ENCODE assay signal across 8 mouse cellular contexts in the genomic region with DNA sequence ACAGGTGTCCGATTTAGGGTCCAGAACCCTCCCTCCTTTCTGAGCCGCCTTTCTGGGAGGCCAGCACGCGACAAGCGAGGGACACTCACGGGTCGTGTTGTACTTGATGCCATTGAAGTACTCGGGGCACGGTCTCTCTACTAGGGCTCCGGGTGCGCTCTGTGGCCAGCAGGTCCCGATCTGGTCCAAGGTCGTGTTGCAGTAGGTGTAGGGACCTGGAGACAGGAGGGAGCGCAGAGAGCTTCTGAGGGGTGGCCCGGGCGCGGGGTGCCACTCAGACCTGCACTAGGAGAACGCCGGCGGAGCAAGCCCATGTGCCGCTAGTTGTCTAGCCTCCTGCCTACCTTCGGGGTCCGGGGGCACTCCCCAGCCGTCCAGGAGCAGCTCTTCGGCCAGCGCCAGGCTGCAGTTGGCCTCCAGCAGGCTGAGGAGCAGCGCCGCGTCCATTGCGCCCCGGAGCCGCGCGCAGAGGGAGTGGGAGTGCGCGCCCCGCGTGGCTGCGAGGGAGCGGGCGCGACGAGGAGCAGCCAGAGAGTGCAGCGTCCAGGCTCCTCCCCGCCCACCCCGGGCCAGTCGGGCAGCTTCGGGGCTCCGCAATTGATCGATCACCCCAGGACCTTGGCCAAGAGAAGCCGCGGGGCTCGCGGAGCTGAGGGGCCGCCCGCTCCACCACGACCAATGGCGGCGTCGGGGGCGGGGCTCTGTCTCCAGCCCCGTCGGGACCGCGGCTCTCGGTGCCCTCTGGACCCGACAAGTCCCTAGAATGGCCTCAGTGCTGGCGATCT. TPM values are rescaled to one million over a fixed set of nuclear protein-coding genes. Genes with fewer than 3 reads are reported as not detected.
DNase-seq lines count a peak whose midpoint lies in the region; ATAC-seq and TF ChIP-seq lines count a peak whose summit lies in the region.

No protein-coding gene starts in this region.

- H3K4me3 ChIP-seq in embryonic fibroblast, embryonic 13.5 days (ENCODE audit: insufficient read depth, low read length) = peak overlapping the region; percentile 30; the same call in 1 of the 2 replicates
- peak overlapping the region; percentile 47 for H3K4me3 ChIP-seq in intestine, postnatal 0 days (ENCODE audit: low read depth, low read length)
- peak overlapping the region; percentile 47 for H3K4me3 ChIP-seq in liver, embryonic 16.5 days (ENCODE audit: low read depth, low read length)
- peak overlapping the region; percentile 51 for H3K4me3 ChIP-seq in stomach, embryonic 14.5 days (ENCODE audit: low read depth, low read length)

- TF ChIP-seq CTCF in embryonic fibroblast, embryonic 13.5 days (IDR thresholded peaks at IDR 0.05; ENCODE audit: borderline replicate concordance, insufficient read depth, low read length) = no peak
- TF ChIP-seq CTCF in intestine, postnatal 0 days (IDR thresholded peaks at IDR 0.05; ENCODE audit: low read depth) = 0 out of 2 replicates have a peak, but pooled peaks have one; percentile 4

- no peak overlapping the region for H3K27ac ChIP-seq in embryonic fibroblast, embryonic 13.5 days (ENCODE audit: insufficient read depth, low read length)
- no peak overlapping the region for H3K27ac ChIP-seq in intestine, postnatal 0 days (ENCODE audit: low read depth, low read length)
- H3K27ac ChIP-seq in liver, embryonic 16.5 days (ENCODE audit: low read length) = no peak overlapping the region
- no peak overlapping the region for H3K27ac ChIP-seq in stomach, embryonic 14.5 days (ENCODE audit: low read length)

- H3K4me2 ChIP-seq in intestine, postnatal 0 days (replicated peaks; ENCODE audit: low read depth) = peak overlapping the region; percentile 88
- H3K4me2 ChIP-seq in liver, embryonic 16.5 days (ENCODE audit: low read depth, low read length) = peak overlapping the region; percentile 63
- peak overlapping the region; percentile 85 for H3K4me2 ChIP-seq in stomach, embryonic 14.5 days (replicated peaks; ENCODE audit: low read depth, low read length)

- no peak for TF ChIP-seq POLR2A in embryonic fibroblast, embryonic 13.5 days (IDR thresholded peaks at IDR 0.05; ENCODE audit: low read depth, low read length)

- no peaks in the 10 kb centered on the region for H3K9me3 ChIP-seq in intestine, postnatal 0 days (ENCODE audit: control insufficient read depth)
- H3K9me3 ChIP-seq in liver, embryonic 16.5 days (replicated peaks; ENCODE audit: control insufficient read depth, low read length) = no peaks in the 10 kb centered on the region
- no peaks in the 10 kb centered on the region for H3K9me3 ChIP-seq in stomach, embryonic 14.5 days (ENCODE audit: control insufficient read depth, low read depth, low read length)

- WGBS in intestine, postnatal 0 days = 1% methylated on average over 67 of the region's 68 CpGs
- 2% methylated on average over 68 of the region's 68 CpGs for WGBS in liver, embryonic 16.5 days (ENCODE audit: insufficient replicate concordance)
- under 1% methylated on average over 60 of the region's 68 CpGs for WGBS in stomach, embryonic 14.5 days

- H3K27me3 ChIP-seq in intestine, postnatal 0 days (replicated peaks; ENCODE audit: control insufficient read depth, insufficient read depth, low read length) = peaks cover 46% of the 10 kb centered on the region
- peaks cover 35% of the 10 kb centered on the region for H3K27me3 ChIP-seq in liver, embryonic 16.5 days (ENCODE audit: control insufficient read depth, insufficient read depth, low read depth, low read length)
- H3K27me3 ChIP-seq in stomach, embryonic 14.5 days (ENCODE audit: control insufficient read depth, insufficient read depth, low read length) = peaks cover 37% of the 10 kb centered on the region

- no peak overlapping the region; the same call in 1 of the 2 replicates for H3K9ac ChIP-seq in intestine, postnatal 0 days (ENCODE audit: low read depth, low read length)
- H3K9ac ChIP-seq in liver, embryonic 16.5 days (ENCODE audit: low read depth, low read length) = no peak overlapping the region; the same call in 1 of the 2 replicates
- 0 out of 2 replicates have a peak overlapping the region, but pooled peaks have one; percentile 30 for H3K9ac ChIP-seq in stomach, embryonic 14.5 days (replicated peaks; ENCODE audit: low read depth, low read length)

- peak; percentile 31; the same call in 1 of the 2 replicates for ATAC-seq in intestine, postnatal 0 days
- peak; percentile 93 for ATAC-seq in liver, embryonic 16.5 days (ENCODE audit: low read depth)
- ATAC-seq in stomach, embryonic 14.5 days (ENCODE audit: insufficient number of reproducible peaks, insufficient read depth, low FRiP score, low read depth) = peak; percentile 33; the same call in 1 of the 2 replicates

- H3K4me1 ChIP-seq in embryonic fibroblast, embryonic 13.5 days (ENCODE audit: control insufficient read depth, insufficient read depth, low read length) = no peaks in the 10 kb centered on the region
- no peaks in the 10 kb centered on the region for H3K4me1 ChIP-seq in intestine, postnatal 0 days (replicated peaks; ENCODE audit: control insufficient read depth, insufficient read depth, low read length)
- no peaks in the 10 kb centered on the region for H3K4me1 ChIP-seq in liver, embryonic 16.5 days (ENCODE audit: control insufficient read depth, low read depth, low read length)
- H3K4me1 ChIP-seq in stomach, embryonic 14.5 days (ENCODE audit: control insufficient read depth, insufficient read depth, low read length) = peaks cover 7% of the 10 kb centered on the region; the same call in 1 of the 2 replicates

- no peaks in the 10 kb centered on the region for H3K36me3 ChIP-seq in intestine, postnatal 0 days (ENCODE audit: control insufficient read depth, insufficient read depth)
- H3K36me3 ChIP-seq in liver, embryonic 16.5 days (ENCODE audit: control insufficient read depth, insufficient read depth) = no peaks in the 10 kb centered on the region
- no peaks in the 10 kb centered on the region for H3K36me3 ChIP-seq in stomach, embryonic 14.5 days (ENCODE audit: control insufficient read depth, insufficient read depth, low read length)

- DNase-seq in ovary, postnatal 36 days (ENCODE audit: low spot score) = peak; percentile 14
- no peak for DNase-seq in ovary, postnatal 10 days (ENCODE audit: low spot score)
- no peak for DNase-seq in cerebellum, adult 11 months
- no peak for DNase-seq in ovary, postnatal 14 days (ENCODE audit: low spot score)

RNA-seq across cellular contexts. Expression of gene Crhr2, which starts 15.3 kb away (rescaled TPM):
- not detected in 2 replicates for polyA plus RNA-seq in embryonic fibroblast, embryonic 13.5 days (2011; ENCODE audit: insufficient read length, low read depth, missing spikeins)
- polyA plus RNA-seq in intestine, postnatal 0 days (2015; fragmentation: Nextera tagmentation; extraction: Ambion mirVana) = 0.10 and 0.20 TPM in 2 replicates
- polyA plus RNA-seq in liver, embryonic 16.5 days (2015; fragmentation: Nextera tagmentation; extraction: Ambion mirVana) = 0.39 and 0.64 TPM in 2 replicates
- polyA plus RNA-seq in stomach, embryonic 14.5 days (2014; fragmentation: Nextera tagmentation; extraction: Ambion mirVana) = 0.24 and 0.36 TPM in 2 replicates

RNA-seq across cellular contexts. Expression of gene Inmt, which starts 57.3 kb away (rescaled TPM):
- polyA plus RNA-seq in embryonic fibroblast, embryonic 13.5 days (2011; ENCODE audit: insufficient read length, low read depth, missing spikeins) = not detected in 2 replicates
- 0.10 TPM in 1 of 2 replicates, not detected in the other for polyA plus RNA-seq in intestine, postnatal 0 days (2015; fragmentation: Nextera tagmentation; extraction: Ambion mirVana)
- 0.20 and 0.24 TPM in 2 replicates for polyA plus RNA-seq in liver, embryonic 16.5 days (2015; fragmentation: Nextera tagmentation; extraction: Ambion mirVana)
- polyA plus RNA-seq in stomach, embryonic 14.5 days (2014; fragmentation: Nextera tagmentation; extraction: Ambion mirVana) = 0.62 and 0.63 TPM in 2 replicates

Comparison
In these comparisons a context has a peak if more than half of its experiments do, and no peak if none do; other contexts are left out.
1. ATAC-seq: peak in every context shown above with its lines; median percentile 93 in liver, embryonic 16.5 days; 33 in stomach, embryonic 14.5 days; 31 in intestine, postnatal 0 days.